Mouse (Mus musculus) E14TG2a.4 (cell line): Measurements from ENCODE around the gene Carm1.

Source experiments
- CTCF ChIP-seq: conservative IDR thresholded peaks from 2 replicates; pipeline ENCODE4 v1.5.1; 2014; ENCODE audit warnings: low read length
- NANOG ChIP-seq: IDR thresholded peaks from 2 replicates; pipeline ENCODE4 v1.6.1; 2014; ENCODE audit warnings: borderline replicate concordance, low read length, mixed read lengths
- POU5F1 ChIP-seq: IDR thresholded peaks from 2 replicates; pipeline ENCODE4 v1.6.1; 2014; ENCODE audit warnings: low read length, borderline replicate concordance

DNA sequence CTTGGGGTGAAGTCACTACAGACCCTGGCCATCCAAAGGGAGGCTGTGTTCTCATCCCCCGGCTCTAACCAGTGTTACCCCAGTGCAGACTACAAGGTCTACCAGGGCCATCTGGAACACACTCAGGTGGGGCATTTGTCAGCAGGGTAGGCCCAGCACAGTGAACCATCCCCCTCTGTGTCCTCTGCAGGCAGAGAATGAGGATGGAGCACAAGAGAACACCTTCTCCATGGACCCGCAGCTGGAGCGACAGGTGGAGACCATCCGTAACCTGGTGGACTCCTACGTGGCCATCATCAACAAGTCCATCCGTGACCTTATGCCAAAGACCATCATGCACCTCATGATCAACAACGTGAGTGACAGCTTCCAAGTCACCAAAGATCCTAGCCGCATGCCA lies 43.3 kb upstream of the Carm1 start:
- TF ChIP-seq POU5F1, result no peak
- TF ChIP-seq CTCF, result no peak
- no peak for TF ChIP-seq NANOG
